Mouse (Mus musculus): ENCODE results near the gene Ddah1.
A peak's percentile ranks its signal among the peaks of the same experiment; 100 is the strongest.
"Not testable (repeated sequence)": the region's sequence is repeated elsewhere in the genome, so short reads cannot be mapped to it uniquely, and the experiment has no call there.

Gene Ddah1

GRCm38 (mm10) chr3:145904850-145905776, 146.6 kb downstream of the Ddah1 start:
- DNase-seq (ENCODE audit: low read depth, low spot score) = peak; percentile 69

GRCm38 (mm10) chr3:145906582-145906981, 148.1 kb downstream of the Ddah1 start:
- no peak for DNase-seq (ENCODE audit: low read depth, low spot score)

GRCm38 (mm10) chr3:145912512-145912911, 154.0 kb downstream of the Ddah1 start:
- DNase-seq (ENCODE audit: low read depth, low spot score) = no peak

DNA sequence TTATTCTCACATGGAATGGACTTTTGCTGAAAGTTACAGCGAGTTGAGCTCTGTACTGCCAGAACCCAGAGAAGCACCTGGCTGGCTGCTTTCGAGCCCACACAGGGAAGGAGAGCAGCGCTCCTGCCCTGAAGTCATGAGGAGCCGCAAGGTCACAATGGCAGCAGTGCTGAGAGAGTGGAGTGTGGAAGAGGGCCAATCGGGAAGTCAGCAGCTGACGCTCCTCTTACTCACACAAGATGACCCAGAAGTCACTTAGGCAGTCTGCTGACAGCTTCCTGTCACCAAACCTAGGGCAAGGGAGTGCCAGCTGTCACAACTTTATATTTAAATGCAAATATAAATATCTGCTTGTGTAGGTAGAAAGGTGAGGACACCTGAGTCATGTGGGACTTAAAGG, 154.8 kb downstream of the Ddah1 start:
- DNase-seq (ENCODE audit: low read depth, low spot score) = no peak

GRCm38 (mm10) chr3:145913942-145914341, 155.5 kb downstream of the Ddah1 start:
- DNase-seq (ENCODE audit: low read depth, low spot score) = not testable (repeated sequence)

GRCm38 (mm10) chr3:145916374-145916773, 157.9 kb downstream of the Ddah1 start:
- DNase-seq (ENCODE audit: low read depth, low spot score) = peak; percentile 30

GRCm38 (mm10) chr3:145916826-145917225, 158.4 kb downstream of the Ddah1 start:
- DNase-seq (ENCODE audit: low read depth, low spot score) = peak; percentile 56

DNA sequence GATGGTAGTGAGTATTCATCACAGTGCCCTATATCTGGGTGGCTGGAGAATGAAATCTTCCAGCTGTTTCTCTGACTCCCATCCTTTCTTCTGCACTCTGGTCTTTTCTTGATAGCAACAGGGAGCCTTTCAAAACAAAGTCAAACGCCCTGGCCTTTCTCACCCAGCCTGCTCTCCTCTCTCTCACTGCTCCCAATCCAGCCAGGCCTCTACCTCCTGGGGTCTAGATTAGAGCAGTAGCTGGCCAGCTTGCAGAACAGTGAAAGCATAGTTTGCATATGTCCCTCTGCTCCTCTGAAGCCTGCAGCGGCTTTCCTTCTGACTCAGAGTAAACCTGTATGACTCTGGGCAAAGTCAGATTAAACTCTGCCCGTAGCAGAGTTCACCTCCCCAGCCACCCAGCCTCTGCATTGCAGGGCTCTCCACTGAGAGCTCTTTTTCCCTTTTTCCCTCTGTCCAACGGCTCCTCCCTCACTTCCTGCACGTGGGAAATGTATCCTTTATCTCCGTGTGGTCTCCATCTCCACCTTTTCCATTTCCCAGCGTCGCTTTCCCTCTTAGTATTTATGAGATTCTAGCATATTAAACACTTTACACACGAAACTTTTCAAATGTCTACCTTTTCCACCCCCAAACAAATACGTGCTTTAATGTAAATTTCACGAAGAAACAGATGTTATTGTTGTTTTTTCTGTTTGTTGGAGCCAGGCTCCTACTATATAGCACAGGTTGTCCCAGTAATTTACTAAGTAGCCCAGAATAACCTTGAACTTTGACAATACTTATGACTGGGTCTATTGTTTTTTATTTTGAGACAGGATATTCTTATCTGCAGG, 163.8 kb downstream of the Ddah1 start, which contains the start of gene Bcl10:
Gene Bcl10, plus strand, starts transcription at position 786 of the 836 bp plus-strand sequence.
- DNase-seq (ENCODE audit: low read depth, low spot score) = no peak

GRCm38 (mm10) chr3:145922971-145923370, 164.5 kb downstream of the Ddah1 start:
- no peak for DNase-seq (ENCODE audit: low read depth, low spot score)

GRCm38 (mm10) chr3:145923874-145924577, 165.6 kb downstream of the Ddah1 start:
- DNase-seq (ENCODE audit: low read depth, low spot score) = peak; percentile 100

DNA sequence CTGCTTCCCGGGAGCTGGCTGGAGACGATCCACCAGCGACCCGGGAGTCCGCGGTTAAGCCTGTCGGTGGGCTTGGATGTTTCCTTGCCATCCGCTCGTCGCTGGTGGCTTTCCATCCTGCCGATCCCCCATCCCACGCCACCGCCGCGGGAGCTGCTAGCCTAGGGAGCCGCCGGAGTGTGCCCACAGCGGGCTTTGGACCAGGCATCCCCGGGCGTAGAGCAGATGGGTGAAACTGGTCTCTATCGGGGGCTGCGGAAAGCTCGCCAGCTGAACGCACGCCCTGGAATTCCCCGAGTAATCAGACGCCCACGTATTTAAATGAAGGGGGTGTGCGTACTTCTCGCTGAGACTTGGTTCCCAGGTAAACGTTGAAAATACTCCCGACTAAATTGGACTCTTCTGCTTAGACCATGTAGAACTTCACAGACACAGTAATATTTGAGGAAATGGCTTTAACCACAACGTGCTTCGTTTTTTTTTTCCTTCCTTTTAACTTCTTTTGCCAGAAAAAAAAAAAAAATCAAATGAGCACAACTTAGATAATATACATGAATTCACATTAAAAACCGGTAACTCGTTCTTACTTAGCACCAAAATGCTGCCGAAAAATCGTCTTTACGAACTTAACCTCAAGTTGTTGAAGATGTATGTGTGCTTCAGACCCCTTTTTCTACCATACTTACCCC, 166.3 kb downstream of the Ddah1 start:
- DNase-seq (ENCODE audit: low read depth, low spot score) = peak; percentile 85

DNA sequence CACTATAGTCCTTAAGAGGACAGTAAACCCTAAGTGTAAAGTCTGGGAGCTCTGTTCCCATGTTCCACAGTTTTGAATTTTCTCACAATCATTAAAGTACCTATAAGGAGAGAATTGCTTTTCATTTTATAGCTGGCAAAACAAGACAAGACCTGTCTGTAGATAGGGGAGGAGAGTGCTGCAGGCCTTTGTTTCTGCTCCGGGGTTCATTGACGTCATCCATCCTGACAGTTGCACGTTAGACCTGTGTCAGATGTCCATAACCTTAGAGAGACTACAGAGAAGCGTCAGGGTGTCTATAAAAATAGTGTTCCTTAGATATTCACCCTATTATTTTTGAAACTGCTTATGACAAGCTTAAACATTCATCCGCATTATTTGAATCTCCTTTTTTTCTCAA, 167.0 kb downstream of the Ddah1 start:
- DNase-seq (ENCODE audit: low read depth, low spot score) = peak; percentile 58

GRCm38 (mm10) chr3:145929525-145930400, 171.3 kb downstream of the Ddah1 start:
- no peak for DNase-seq (ENCODE audit: low read depth, low spot score)

- peak; percentile 37 for DNase-seq (ENCODE audit: low read depth, low spot score)
These were observed 175.4 kb downstream of the Ddah1 start for GRCm38 (mm10) chr3:145933845-145934244.

DNA sequence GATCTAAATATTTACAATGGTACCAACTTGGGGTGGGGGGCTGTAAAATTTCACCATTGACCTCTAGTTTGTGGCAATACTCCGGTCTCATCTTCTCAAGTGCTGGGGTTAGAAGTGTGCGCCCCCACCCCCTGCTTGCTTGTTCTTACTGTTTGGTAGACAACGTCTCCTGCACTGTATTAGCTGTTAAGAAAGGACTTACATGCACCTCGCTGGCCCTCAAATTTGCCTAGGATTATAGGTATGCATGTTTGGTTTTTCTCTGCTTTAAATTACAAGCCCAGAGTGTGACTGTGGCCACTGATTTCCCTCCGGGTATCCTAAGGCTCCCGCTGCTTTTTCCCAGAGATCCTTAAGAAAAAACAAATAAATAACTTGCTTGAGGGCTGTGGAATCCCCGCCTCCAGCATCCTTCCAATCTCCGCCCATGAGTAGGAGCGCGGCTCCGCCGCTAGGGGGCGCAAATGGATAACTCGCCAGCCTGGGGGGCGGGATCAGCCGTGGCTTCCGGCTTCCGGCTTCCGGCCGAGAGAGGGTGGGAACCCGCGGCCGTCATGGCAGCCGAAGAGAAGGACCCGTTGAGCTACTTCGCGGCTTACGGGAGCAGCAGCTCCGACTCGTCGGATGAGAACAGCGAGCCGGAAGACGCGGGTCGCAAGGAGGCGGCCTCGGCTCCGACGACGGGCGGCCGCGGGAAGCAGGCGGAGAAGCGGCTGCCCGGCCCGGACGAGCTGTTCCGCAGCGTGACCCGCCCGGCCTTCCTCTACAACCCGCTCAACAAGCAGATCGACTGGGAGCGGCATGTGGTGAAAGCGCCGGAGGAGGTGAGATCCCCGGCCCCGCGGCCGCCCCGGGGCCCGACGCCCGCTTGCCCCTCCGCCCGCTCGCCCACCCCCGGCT, 179.3 kb downstream of the Ddah1 start, which contains the start of gene 2410004B18Rik:
Gene 2410004B18Rik, plus strand, starts transcription at position 510 of the 900 bp plus-strand sequence.
- peak; percentile 96 for DNase-seq (ENCODE audit: low read depth, low spot score)

DNA sequence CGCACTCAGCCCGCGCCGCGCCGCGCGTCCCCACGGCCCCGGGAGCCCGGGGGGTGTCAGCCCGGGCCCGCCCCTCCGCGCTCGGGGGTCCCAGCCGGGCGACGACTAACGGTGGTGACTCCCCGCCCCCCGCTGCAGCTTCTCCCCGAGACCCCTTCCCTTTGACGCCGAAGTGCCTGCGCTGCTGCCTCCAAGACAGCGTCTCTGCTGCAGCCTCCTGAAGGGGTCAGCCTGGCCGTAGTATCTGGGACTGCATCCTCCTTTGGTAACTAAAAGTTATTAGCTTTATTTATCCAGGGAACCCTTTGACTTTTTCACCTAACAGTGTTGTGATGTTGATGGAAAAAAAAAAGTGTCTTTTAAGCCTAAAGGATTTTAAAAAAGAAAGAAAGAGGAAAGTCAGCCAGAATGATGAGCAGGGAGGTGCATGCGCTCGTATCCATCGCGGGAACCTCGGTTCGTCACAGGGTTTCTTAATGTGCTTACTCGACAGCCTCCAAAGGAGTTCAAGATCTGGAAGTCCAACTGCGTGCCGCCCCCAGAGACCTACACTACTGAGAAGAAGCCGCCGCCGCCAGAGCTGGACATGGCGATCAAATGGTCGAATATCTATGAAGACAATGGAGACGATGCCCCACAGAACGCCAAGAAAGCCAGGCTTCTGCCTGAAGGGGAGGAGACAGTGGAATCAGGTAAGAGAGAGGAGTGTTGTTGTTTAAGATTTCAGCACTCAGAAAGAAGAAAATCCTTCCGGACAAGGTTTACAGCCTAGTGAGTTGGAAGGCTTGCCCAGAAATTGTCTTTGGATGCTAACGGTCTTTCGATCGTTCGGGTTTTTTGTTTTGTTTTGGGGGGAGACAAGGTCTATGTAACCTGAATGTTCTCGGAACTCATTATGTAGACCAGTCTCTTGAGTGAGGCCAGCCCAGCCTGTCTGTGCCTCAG, 180.2 kb downstream of the Ddah1 start:
- DNase-seq (ENCODE audit: low read depth, low spot score) = no peak

- DNase-seq (ENCODE audit: low read depth, low spot score) = no peak
These were observed 180.9 kb downstream of the Ddah1 start for GRCm38 (mm10) chr3:145939402-145939801.

- no peak for DNase-seq (ENCODE audit: low read depth, low spot score)
These were observed 181.5 kb downstream of the Ddah1 start for GRCm38 (mm10) chr3:145939971-145940370.

Data from CD4-positive, CD25-positive, alpha-beta regulatory T cell, adult 2 months (primary cell).